Mouse (Mus musculus): Measurements from ENCODE around the gene Aldh9a1.

Gene Aldh9a1

DNA sequence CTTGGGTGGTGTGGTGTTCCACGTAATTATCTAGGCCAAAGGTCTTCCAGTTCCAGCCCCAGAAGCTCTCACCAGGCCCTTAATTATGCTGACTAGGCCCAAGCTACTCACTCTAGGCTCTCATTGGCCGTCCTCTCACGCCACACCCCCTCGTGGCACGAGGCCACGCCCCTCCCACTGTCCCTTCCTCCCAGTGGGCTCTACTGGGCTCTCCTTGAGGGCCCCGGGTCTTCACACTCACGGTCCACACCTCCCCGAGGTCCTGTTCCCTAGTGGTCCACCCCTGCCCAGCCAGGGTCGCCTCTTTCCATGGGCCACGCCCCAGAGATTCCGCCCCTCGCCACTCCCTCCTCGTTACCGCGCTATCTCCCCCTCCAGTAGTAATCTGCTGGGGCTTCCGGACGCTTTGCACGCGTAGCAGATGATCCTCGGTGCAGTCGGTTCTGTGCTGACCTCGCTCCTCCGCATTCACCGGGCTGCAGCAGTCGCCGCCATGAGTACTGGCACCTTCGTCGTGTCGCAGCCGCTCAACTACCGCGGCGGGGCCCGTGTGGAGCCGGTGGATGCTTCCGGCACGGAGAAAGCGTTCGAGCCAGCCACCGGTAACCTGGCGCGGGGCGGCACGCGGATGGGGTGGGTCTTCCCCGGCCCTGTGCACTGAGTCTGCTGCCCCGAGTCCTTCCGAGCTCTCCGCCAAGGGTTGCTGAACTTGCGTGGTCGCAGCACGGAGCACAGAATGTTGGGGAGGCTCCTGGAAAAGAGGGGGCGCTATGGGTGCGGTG lies at the start of gene Aldh9a1:
Aldh9a1 (plus strand) TSS at position 177 of the 782 bp plus-strand sequence.
- WGBS, result under 1% methylated on average over 55 of the region's 55 CpGs

DNA sequence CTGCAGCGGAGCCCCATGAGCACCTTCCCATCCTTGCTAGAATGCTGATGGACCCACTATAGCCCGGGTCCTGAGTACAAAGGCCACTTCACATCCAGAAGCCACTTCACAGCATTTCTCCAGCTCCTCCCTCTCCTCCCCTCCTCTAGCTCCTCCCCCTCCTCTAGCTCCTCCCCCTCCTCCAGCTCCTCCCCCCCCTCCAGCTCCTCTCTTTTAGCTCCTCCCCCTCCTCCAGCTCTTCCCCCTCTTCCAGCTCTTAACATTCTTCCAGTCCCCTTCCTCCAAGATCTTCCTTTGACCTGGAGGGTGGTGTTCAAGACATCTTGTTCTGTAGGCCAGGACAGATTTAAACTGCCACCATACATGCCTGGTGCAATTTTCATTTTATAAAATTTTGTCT lies 49.7 kb upstream of the Aldh9a1 start:
- 87% methylated on average over 2 of the region's 2 CpGs for WGBS

DNA sequence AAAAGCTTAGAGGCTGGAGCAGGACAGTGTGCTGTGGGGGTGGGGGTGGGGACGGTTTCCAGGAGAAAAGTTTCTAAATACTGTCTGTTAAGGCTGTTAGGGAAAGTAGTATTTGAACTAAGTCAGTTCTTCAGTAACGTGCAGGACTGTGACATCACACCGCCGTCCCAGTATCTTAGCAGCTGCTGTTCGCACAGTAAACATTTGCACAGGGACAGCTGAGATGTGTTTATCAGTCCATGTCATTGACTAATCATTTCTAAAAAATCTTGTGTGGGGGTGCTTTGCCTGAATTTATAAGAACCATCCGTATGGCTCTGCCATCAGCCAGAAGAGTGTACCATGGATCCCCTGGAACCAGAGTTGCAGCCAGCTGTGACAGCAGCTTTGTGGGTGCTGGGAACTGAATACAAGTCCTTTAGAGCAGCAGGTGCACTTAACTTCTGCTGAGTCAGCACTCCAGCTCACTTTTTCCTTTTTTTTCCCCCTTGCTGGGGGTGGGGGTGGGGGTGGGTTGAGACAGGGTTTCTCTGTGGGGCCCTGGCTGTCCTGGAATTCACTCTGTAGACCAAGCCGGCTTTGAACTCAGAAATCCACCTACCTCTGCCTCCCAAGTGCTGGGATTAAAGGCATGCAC lies 44.2 kb upstream of the Aldh9a1 start:
- WGBS, result 60% methylated on average over 7 of the region's 7 CpGs

DNA sequence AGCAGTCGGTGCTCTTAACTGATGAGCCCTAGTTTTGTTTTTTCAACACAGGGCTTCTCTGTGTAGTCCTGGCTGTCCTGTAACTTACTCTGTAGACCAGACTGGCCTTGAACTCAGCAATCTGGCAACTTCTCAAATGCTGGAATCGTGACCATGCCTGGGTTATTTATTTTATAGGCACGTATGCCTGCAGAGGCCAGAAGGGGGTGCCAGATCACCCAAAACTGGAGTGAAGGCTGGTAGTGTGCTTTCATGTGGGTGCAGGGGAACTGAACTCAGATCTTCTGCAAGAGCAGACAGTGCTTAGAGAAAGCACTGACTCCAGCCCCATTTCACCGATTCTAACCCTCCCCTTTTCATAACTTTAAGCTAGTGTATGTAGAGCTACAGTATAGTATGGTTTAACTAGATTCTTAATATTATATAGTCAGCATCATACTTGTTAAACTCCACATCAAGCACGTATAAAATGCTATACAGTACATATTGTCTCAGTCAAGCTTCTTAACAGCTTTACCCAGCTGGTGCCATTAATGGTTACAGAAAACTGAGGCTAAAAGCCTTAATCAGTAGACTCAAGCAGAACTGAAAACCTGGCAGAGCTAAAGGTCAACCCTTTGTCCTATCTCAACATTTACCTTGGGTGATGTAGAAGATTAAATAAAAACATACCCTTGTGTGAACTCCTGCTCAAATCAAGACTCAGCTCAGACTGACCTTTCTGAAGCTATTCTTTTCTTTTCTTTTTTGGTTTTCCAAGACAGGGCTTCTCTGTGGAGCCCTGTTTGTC lies 43.1 kb upstream of the Aldh9a1 start:
- WGBS, result 46% methylated on average over 5 of the region's 5 CpGs

DNA sequence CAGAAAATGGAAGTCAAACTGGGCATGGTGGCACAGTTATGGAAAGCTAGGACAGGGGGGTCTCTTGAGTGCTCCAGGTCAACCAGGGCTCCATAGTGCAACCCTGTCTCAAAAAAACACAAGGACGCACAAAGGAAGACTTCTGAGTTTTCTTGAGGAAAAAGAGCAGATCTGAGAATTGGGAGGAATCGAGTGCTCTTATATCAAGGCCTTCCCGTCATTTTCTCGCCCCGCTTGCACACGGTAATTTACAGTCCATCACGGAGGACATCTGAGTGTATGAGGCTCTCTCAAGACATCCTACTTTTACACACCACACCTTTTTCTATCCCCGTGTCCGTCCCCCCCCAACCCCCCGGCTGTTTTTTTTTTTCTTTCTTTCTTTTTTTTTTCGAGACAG lies 42.1 kb upstream of the Aldh9a1 start:
- WGBS, result 56% methylated on average over 11 of the region's 11 CpGs

DNA sequence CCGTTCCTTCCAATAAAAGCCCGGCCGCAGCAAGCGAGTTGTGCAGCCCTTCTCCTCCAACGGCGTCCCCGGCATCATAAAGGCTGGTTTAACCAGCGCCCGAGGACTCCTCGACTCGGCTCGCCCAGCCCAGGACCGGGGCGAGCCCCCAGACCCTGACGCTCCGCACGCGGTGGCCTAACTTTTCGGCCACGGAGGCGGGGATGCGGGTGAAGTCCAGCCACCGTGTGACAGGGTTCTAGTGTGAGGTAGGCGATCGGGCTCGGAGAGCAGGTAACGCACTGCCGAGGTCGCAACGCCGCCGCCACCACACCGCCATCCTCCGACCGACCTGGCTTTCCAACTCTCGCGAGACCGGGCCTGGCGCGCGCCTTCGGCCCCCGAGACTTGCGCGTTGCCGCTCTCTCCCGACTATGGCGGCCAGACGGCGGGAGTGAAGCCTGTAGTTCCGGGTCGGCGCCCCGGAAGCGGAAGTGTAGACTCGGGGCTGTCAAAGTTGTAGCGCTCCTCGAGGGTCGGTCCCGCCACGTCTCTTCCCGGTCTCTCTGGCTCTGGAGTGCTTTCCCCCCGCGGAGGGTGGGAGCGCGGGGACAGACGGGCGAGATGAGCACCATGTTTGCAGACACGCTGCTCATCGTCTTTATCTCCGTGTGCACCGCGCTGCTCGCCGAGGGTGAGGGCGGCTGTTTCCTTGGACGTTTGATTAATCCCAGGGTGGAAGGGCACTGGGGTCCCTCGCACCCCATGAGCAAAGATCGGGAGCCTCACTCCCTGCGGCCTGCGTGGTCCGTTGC lies 41.3 kb upstream of the Aldh9a1 start, which contains the start of gene Tmco1:
Tmco1 (plus strand) TSS at position 118 of the 794 bp plus-strand sequence.
- WGBS, result under 1% methylated on average over 82 of the region's 82 CpGs

DNA sequence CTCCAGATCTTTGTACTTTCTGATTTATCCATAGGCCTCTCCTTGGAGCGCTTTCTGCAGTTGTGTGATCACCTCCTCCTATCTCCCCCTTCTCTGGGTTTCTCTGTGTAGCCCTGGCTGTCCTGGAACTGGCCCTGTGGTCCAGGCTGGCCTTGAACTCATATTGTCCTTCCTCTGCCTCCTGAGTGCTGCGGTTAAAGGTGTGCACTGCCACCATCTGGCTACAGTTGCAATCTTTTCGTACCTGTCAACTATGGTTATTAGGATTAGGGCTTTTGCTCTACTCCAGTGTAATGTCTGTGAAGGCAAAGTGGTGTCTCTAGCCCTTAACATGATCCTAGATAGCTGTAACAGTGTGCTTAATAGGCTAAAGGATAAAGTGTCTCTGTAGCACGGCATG lies 36.6 kb upstream of the Aldh9a1 start:
- 85% methylated on average over 4 of the region's 4 CpGs for WGBS

DNA sequence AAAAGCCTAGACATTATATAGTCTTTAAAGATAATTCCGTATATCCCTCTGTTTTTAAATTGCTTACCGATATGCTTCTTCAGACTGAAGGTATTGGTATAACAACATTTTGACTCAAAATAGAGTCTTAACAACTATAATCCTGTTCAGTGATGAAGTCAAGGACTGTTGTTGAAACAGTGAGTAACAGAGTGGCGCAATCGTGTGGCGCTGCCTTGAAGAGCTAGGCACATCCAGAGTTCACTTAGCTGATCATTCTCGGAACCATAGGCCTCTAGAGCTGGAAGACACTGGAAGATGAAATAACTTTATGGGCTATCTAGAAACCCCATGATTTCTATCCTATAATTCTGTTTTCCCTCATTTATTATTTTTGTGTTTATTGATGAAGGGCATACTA lies 28.1 kb upstream of the Aldh9a1 start:
- WGBS, result 96% methylated on average over 6 of the region's 6 CpGs

DNA sequence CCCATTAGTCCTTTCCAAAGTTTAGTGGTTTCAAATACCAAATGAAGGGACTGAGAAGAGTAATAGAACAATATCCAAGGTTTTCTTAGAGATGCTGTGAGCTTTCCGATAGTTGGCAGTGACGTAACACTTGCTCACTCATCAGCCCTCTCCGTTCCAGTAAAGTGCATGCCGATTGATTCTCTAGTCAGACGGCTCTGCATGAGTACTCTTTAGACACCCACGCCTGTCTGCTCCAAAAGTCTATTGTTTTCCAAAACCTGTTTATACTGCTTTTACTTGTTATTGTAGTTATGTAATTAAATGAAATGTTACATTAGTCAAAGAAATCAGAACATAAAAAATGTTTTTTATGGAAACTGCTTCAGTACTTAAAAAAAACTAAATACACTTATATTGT lies 21.0 kb upstream of the Aldh9a1 start:
- WGBS, result 71% methylated on average over 6 of the region's 6 CpGs

DNA sequence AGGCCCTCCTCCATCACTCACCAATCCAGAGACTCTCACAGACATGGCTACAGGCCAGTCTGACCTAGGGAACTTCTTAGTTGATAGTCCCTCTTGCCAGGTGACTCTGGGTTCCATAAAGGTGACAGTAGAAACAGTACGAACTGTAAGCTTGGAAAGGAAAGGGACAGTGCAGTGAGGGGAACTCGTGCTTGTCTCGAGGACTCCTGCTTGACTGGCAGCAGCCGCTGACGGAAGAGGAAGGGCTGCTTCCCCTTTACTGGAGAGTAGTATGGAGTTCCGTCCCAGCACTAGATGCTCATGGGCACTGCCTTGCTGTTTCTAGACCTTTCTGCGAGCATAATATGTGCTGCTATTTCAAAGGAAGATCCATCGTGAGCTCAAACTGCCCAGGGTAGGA lies 18.7 kb upstream of the Aldh9a1 start:
- WGBS, result 86% methylated on average over 8 of the region's 8 CpGs

DNA sequence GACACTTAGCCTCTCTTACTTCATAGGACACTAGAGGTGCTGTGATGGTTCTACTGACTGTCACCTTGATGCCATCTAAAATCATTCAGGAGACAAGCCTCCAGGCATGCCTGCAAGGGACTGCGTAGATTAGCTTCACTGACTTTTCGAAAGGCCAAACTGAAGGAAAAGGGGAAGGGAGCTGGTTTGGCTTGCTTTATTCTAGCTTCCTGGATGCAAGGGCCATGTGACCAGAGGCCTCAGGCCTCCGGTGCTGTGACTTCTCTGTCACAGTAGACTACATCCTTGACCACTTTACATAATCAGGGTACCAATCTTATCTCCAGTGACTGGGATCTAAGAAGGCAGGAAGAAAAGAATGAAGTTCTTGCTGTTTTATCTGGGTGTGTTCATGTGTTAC lies 13.4 kb upstream of the Aldh9a1 start:
- 84% methylated on average over 3 of the region's 3 CpGs for WGBS

DNA sequence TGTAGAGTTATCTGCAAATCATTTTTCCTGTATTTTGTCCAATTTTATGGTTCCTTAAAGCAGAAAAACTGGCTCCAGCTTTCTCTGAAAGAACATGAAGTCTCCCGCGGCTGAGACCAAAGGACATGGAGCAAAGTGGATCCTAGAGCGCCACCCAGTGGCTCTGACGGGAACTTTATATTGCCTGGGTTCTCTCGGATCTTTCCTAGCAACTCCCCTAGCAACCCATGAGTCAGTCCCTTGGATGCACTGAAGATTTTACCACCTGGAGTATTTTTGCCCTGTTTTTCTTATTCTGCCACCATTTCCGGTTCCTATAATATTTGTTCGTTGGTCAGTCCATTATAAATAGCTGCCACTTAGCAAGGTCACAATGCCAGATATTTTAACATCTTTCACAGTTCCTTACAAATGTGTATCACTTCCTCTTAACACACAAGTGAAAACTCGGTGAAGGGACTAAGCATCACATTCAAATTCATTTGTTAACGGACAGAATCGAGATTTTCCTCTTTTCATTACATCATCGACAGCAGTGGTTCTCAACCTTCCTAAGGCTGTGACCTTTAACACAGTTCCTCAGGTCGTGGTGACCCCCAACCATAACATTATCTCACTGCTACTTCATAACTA lies 12.2 kb upstream of the Aldh9a1 start:
- 14% methylated on average over 12 of the region's 12 CpGs for WGBS

DNA sequence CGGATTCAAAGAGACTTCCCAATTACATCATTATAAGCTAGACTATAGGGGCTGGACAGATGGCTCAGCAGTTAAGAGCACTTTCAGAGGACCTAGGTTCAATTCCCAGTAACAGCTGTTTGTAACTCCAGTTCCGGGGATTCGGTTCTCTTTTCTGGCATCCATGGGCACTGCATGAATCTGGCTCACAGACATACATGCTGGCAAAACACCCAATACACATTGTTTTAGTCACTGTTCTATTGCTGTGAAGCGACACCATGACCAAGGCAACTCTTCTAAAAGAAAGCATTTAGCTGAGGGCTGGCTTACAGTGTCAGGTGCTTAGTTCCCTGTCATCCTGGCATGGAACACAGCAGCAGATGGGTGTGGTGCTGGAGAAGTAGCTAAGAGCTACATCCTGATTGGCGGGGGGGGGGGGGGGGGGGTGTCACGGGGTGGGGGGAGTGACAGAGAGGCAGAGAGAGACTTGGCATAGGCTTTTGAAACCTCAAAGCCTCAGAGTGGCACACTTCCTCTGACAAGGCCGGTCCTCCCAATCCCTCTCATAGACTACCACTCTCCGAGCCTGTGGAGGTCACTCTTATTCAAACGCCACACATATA lies 10.5 kb upstream of the Aldh9a1 start:
- WGBS, result 54% methylated on average over 8 of the region's 9 CpGs

DNA sequence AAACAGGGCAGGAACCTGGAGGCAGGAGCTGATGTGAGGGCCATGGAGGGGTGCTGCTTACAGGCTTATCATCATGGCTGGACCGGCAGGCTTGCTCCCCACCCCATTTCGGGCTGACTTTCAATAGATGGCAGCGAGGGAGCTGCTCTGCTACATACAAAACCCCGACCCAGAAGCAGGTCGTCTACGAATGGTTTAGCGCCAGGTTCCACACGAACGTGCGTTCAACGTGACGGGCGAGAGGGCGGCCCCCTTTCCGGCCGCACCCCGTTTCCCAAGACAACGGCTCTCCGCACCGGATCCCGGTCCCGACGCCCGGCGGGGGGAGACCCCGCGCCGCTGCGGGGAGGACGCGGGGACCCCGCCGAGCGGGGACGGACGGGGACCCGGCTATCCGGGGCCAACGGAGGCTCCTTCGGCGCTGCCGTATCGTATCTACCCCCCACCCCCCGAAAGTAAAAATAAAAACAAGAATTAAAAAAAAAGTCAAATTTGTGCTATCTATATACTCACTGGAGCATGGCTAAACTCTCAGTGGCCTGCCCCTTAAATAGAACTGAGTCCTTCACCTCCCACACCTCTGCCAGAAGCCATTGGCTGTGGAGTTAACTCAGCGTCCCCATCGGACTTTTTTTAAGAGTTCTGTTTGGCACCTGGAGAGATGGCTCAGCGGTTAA lies 9.5 kb upstream of the Aldh9a1 start:
- 1% methylated on average over 47 of the region's 47 CpGs for WGBS

DNA sequence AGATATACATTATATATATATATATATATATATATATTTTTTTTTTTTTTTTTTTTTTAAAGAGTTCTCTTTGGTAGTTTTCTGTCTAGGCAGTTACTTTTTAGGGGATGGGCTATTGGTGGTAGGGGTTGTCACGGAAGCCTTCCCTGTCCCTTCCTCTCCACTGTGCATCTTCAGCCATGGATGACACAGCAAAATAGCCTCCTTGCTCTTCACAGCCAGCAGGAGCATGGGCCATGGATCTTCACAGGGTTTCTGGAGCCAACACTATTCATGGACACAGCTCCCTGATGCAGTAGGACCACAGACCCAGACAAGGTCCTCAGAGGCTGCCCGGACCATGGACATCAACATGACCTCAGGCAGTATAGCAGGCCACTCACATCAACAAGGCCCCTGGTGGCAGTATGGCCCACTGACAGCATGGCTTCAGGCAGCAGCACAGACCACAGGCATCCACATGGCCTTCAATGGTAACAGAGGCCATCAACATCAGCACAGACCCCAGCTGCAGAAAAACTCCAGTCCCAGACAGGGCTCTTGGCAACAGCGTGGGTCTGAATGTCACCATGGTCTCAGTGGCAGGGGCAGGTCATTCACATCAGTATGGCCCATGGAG lies 8.8 kb upstream of the Aldh9a1 start:
- 95% methylated on average over 3 of the region's 3 CpGs for WGBS

DNA sequence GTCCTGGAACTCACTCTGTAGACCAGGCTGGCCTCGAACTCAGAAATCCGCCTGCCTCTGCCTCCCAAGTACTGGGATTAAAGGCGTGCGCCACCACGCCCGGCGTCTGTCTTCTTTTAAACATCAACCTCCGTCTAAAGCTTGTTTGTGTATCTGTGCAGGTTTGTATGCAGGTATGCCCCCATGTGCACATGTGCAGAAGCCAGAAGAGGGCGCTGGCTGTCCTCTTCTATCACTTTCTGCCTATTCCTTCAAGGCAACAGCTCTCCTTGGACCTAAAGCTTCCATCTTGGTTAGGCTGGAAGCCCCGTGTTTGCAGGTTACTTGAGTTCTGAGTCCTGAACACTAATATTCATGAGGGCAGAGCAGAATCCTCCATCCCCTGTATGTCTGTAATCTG lies 7.0 kb upstream of the Aldh9a1 start:
- 94% methylated on average over 10 of the region's 10 CpGs for WGBS

DNA sequence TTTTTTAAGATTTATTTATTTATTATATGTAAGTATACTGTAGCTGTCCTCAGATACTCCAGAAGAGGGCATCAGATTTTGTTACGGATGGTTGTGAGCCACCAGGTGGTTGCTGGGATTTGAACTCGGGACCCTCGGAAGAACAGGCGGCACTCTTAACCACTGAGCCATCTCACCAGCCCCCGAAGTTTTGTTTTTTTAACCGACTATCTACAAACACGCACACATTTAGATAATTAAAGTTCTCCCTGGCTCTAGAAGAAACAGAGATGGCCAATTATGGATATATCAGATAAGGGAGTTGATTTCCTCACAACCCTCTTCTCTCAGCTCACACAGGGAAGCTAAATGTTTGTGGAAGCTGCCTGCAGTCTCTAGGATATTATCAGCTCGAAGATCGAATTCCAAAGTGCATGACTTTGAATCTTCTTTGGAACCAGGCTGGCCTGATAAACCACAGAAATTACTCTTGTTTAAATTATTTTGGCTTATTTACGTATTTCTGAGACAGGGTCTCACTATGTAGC lies 3.7 kb upstream of the Aldh9a1 start:
- WGBS, result 96% methylated on average over 10 of the region's 10 CpGs

DNA sequence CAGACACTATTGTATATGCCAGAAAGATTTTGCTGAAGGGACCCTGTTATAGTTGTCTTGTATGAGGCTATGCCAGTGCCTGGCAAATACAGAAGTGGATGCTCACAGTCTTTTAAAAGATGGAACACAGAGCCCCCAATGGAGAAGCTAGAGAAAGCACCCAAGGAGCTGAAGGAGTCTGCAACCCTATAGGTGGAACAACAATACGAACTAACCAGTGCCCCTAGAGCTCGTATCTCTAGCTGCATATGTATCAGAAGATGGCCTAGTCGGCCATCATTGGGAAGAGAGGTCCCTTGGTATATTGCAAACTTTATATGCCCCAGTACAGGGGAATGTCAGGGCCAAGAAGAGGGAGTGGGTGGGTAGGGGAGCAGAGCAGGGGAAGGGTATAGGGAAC lies 585 bp upstream of the Aldh9a1 start:
- 70% methylated on average over 3 of the region's 3 CpGs for WGBS

DNA sequence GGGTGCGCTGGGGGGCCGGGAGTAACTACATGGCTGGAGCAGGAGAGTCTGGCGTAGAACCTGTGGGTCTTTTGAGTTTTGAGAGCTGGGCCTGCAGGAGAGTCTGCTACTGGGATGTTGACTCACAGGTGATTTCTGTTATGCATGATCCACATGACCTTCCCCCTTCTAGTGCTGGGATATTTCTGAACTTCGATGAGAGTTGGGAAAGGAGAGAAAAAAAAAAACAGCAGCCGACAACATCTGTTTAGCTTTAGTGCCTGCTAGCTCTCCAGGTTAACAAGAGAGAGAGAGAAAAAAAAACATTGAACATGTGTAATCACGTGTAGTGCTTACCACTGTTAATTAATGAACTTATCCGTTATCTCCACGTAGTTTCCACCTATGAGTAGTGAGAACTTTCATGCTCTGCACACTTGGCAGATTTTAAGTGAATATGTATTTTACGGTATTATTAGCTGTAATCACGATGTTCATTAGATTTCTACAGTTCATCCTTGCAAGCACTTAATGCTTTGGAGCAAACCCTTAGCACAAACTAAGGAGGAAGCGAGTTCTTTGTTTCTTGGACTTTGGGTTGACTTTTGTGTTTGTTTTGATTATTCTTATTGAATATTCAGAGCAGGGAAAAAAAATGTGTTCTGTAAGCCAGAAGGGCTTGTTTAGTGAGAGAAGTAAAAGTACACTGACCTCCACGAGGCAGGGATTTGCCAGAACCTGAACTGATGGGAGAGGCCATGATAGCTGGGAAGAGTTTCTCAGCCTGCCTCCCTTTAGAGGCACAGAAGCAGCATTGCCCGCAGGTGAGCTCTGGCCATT lies 1.0 kb downstream of the Aldh9a1 start:
- 36% methylated on average over 13 of the region's 13 CpGs for WGBS
